32 mouse cellular contexts compared by ENCODE assay signal in genomic region chr3:27839795-27840194, GRCm38 (mm10). TPM values are rescaled to one million over a fixed set of nuclear protein-coding genes. Genes with fewer than 3 reads are reported as not detected.
DNase-seq lines count a peak whose midpoint lies in the region; ATAC-seq and TF ChIP-seq lines count a peak whose summit lies in the region.
"Had no signal": no experiment of that assay in that cellular context is flagged by ENCODE, and none has a peak within 500 bp of the region (broad histone marks: within the 10 kb centered on the region; RNA-seq: fewer than 3 reads in every experiment).

No protein-coding gene starts in this region.

- no peaks in the 10 kb centered on the region for H3K36me3 ChIP-seq in heart, embryonic 13.5 days
- no peaks in the 10 kb centered on the region for H3K36me3 ChIP-seq in liver, embryonic 12.5 days
- H3K36me3 ChIP-seq in stomach, embryonic 16.5 days (ENCODE audit: control insufficient read depth, insufficient read depth, low read length) = no peaks in the 10 kb centered on the region
- H3K36me3 ChIP-seq in stomach, postnatal 0 days (ENCODE audit: control insufficient read depth, insufficient read depth, low read length) = no peaks in the 10 kb centered on the region
- H3K36me3 ChIP-seq in forebrain, embryonic 13.5 days (ENCODE audit: poor library complexity, severe bottlenecking) = no peaks in the 10 kb centered on the region
- H3K36me3 ChIP-seq in forebrain, postnatal 0 days (ENCODE audit: insufficient read depth) = no peaks in the 10 kb centered on the region
- H3K36me3 ChIP-seq: hindbrain, embryonic 15.5 days; kidney, embryonic 15.5 days; limb, embryonic 13.5 days; liver, embryonic 15.5 days; midbrain, embryonic 10.5 days; neural tube, embryonic 13.5 days had no signal

- H3K4me1 ChIP-seq in heart, embryonic 13.5 days = peaks cover 17% of the 10 kb centered on the region
- peaks cover 10% of the 10 kb centered on the region; the same call in 1 of the 2 replicates for H3K4me1 ChIP-seq in liver, embryonic 12.5 days
- no peaks in the 10 kb centered on the region for H3K4me1 ChIP-seq in stomach, embryonic 16.5 days (ENCODE audit: control insufficient read depth, insufficient read depth, low read length)
- no peaks in the 10 kb centered on the region for H3K4me1 ChIP-seq in stomach, postnatal 0 days (replicated peaks; ENCODE audit: control insufficient read depth, insufficient read depth)
- no peaks in the 10 kb centered on the region for H3K4me1 ChIP-seq in forebrain, embryonic 13.5 days
- H3K4me1 ChIP-seq in forebrain, postnatal 0 days (ENCODE audit: insufficient read depth) = no peaks in the 10 kb centered on the region
- H3K4me1 ChIP-seq: hindbrain, embryonic 15.5 days; kidney, embryonic 15.5 days; liver, embryonic 15.5 days; midbrain, embryonic 10.5 days; neural tube, embryonic 13.5 days had no signal

- 0 out of 2 replicates have a peak, but pooled peaks cover 4% of the 10 kb centered on the region for H3K9me3 ChIP-seq in heart, embryonic 13.5 days
- H3K9me3 ChIP-seq in liver, embryonic 12.5 days (replicated peaks) = no peaks in the 10 kb centered on the region
- no peaks in the 10 kb centered on the region for H3K9me3 ChIP-seq in stomach, embryonic 16.5 days (replicated peaks; ENCODE audit: control insufficient read depth, low read length)
- no peaks in the 10 kb centered on the region for H3K9me3 ChIP-seq in stomach, postnatal 0 days (ENCODE audit: control insufficient read depth, low read length)
- no peaks in the 10 kb centered on the region for H3K9me3 ChIP-seq in forebrain, embryonic 13.5 days (replicated peaks)
- no peaks in the 10 kb centered on the region for H3K9me3 ChIP-seq in forebrain, postnatal 0 days (ENCODE audit: low read length)
- H3K9me3 ChIP-seq: hindbrain, embryonic 15.5 days; kidney, embryonic 15.5 days; limb, embryonic 13.5 days; liver, embryonic 15.5 days; midbrain, embryonic 10.5 days; neural tube, embryonic 13.5 days had no signal

- no peak for ATAC-seq in heart, embryonic 13.5 days (ENCODE audit: extremely low read depth, insufficient number of reproducible peaks, low FRiP score, low TSS enrichment)
- ATAC-seq in liver, embryonic 12.5 days = no peak
- ATAC-seq in stomach, embryonic 16.5 days (ENCODE audit: insufficient read depth, low FRiP score) = no peak
- no peak for ATAC-seq in stomach, postnatal 0 days (ENCODE audit: low FRiP score, low TSS enrichment)
- ATAC-seq in forebrain, embryonic 13.5 days = no peak
- no peak for ATAC-seq in forebrain, postnatal 0 days
- ATAC-seq: activated CD4-positive, CD25-positive, alpha-beta regulatory T cell, adult 4 months; midbrain, embryonic 16.5 days had no signal

- no peak overlapping the region for H3K27ac ChIP-seq in heart, embryonic 13.5 days (replicated peaks)
- H3K27ac ChIP-seq in liver, embryonic 12.5 days = no peak overlapping the region
- no peak overlapping the region for H3K27ac ChIP-seq in stomach, embryonic 16.5 days (ENCODE audit: low read length)
- no peak overlapping the region for H3K27ac ChIP-seq in stomach, postnatal 0 days (replicated peaks)
- no peak overlapping the region for H3K27ac ChIP-seq in forebrain, embryonic 13.5 days
- H3K27ac ChIP-seq in forebrain, postnatal 0 days (ENCODE audit: low read depth, low read length) = no peak overlapping the region
- H3K27ac ChIP-seq: hindbrain, embryonic 15.5 days; kidney, embryonic 15.5 days; limb, embryonic 13.5 days; liver, embryonic 15.5 days; midbrain, embryonic 10.5 days; neural tube, embryonic 13.5 days had no signal

- WGBS in heart, embryonic 13.5 days = 29% methylated on average over 3 of the region's 3 CpGs
- 51% methylated on average over 3 of the region's 3 CpGs for WGBS in liver, embryonic 12.5 days (ENCODE audit: insufficient replicate concordance)
- WGBS in stomach, embryonic 16.5 days = 52% methylated on average over 3 of the region's 3 CpGs
- 58% methylated on average over 3 of the region's 3 CpGs for WGBS in stomach, postnatal 0 days
- 77% methylated on average over 3 of the region's 3 CpGs for WGBS in forebrain, embryonic 13.5 days
- WGBS in forebrain, postnatal 0 days = 71% methylated on average over 3 of the region's 3 CpGs

- peak overlapping the region; percentile 33 for H3K4me3 ChIP-seq in heart, embryonic 13.5 days
- H3K4me3 ChIP-seq in liver, embryonic 12.5 days = no peak overlapping the region
- H3K4me3 ChIP-seq in stomach, embryonic 16.5 days (replicated peaks; ENCODE audit: low read length) = no peak overlapping the region
- no peak overlapping the region for H3K4me3 ChIP-seq in stomach, postnatal 0 days (ENCODE audit: low read depth, low read length)
- no peak overlapping the region for H3K4me3 ChIP-seq in forebrain, embryonic 13.5 days
- H3K4me3 ChIP-seq in forebrain, postnatal 0 days (ENCODE audit: low read depth, low read length) = no peak overlapping the region
- H3K4me3 ChIP-seq: hindbrain, embryonic 15.5 days; kidney, embryonic 15.5 days; limb, embryonic 13.5 days; liver, embryonic 15.5 days; midbrain, embryonic 10.5 days; myocyte; neural tube, embryonic 13.5 days had no signal

- no peak for TF ChIP-seq EP300 in stomach, postnatal 0 days (optimal IDR thresholded peaks at IDR 0.05)

- no peak for TF ChIP-seq CTCF in stomach, postnatal 0 days (IDR thresholded peaks at IDR 0.05; ENCODE audit: low read depth)
- TF ChIP-seq CTCF in forebrain, postnatal 0 days (IDR thresholded peaks at IDR 0.05; ENCODE audit: low read depth) = no peak

- peak overlapping the region; percentile 59 for H3K4me2 ChIP-seq in heart, embryonic 13.5 days
- peak overlapping the region; percentile 10; the same call in 1 of the 2 replicates for H3K4me2 ChIP-seq in liver, embryonic 12.5 days
- H3K4me2 ChIP-seq in stomach, embryonic 16.5 days (ENCODE audit: low read depth, low read length) = peak overlapping the region; percentile 9; the same call in 1 of the 2 replicates
- H3K4me2 ChIP-seq in stomach, postnatal 0 days (replicated peaks; ENCODE audit: low read depth) = no peak overlapping the region
- no peak overlapping the region for H3K4me2 ChIP-seq in forebrain, embryonic 13.5 days
- no peak overlapping the region for H3K4me2 ChIP-seq in forebrain, postnatal 0 days (ENCODE audit: low read depth)
- H3K4me2 ChIP-seq: hindbrain, embryonic 15.5 days; kidney, embryonic 15.5 days; limb, embryonic 13.5 days; liver, embryonic 15.5 days; neural tube, embryonic 13.5 days had no signal

- H3K9ac ChIP-seq in heart, embryonic 13.5 days = peak overlapping the region; percentile 64; the same call in 1 of the 2 replicates
- no peak overlapping the region for H3K9ac ChIP-seq in liver, embryonic 12.5 days
- H3K9ac ChIP-seq in stomach, embryonic 16.5 days (ENCODE audit: low read length) = no peak overlapping the region
- H3K9ac ChIP-seq in stomach, postnatal 0 days (ENCODE audit: low read length) = no peak overlapping the region
- no peak overlapping the region for H3K9ac ChIP-seq in forebrain, embryonic 13.5 days
- H3K9ac ChIP-seq in forebrain, postnatal 0 days = no peak overlapping the region
- H3K9ac ChIP-seq: hindbrain, embryonic 15.5 days; kidney, embryonic 15.5 days; limb, embryonic 13.5 days; liver, embryonic 15.5 days; neural tube, embryonic 13.5 days had no signal

- H3K27me3 ChIP-seq in heart, embryonic 13.5 days (replicated peaks) = no peaks in the 10 kb centered on the region
- H3K27me3 ChIP-seq in liver, embryonic 12.5 days (replicated peaks) = no peaks in the 10 kb centered on the region
- H3K27me3 ChIP-seq in stomach, embryonic 16.5 days (ENCODE audit: control insufficient read depth, insufficient read depth, low read length) = no peaks in the 10 kb centered on the region
- H3K27me3 ChIP-seq in stomach, postnatal 0 days (ENCODE audit: control insufficient read depth, insufficient read depth, low read length) = no peaks in the 10 kb centered on the region
- H3K27me3 ChIP-seq in forebrain, embryonic 13.5 days = no peaks in the 10 kb centered on the region
- no peaks in the 10 kb centered on the region for H3K27me3 ChIP-seq in forebrain, postnatal 0 days (ENCODE audit: insufficient read depth, low read length)
- H3K27me3 ChIP-seq: hindbrain, embryonic 15.5 days; kidney, embryonic 15.5 days; limb, embryonic 13.5 days; liver, embryonic 15.5 days; neural tube, embryonic 13.5 days had no signal

- no peak for DNase-seq in heart, adult 9 months (ENCODE audit: low spot score in 2 of 2)
- no peak for DNase-seq in liver
- DNase-seq in stomach, postnatal 0 days (ENCODE audit: low spot score) = no peak
- DNase-seq in forebrain, postnatal 0 days = no peak
- DNase-seq: adrenal gland, adult 8-10 months; cerebellum, adult 11-12 months; cerebellum, postnatal 10 days; gastrocnemius, postnatal 36 days; kidney, adult 11 months; kidney, postnatal 4 days; retina, postnatal 1 day; thymus, adult 18-20 months; thymus, postnatal 36 days had no signal

RNA-seq across cellular contexts. Expression of gene Tmem212, which starts 56.4 kb away (rescaled TPM):
- polyA plus RNA-seq in heart, embryonic 13.5 days (2015; fragmentation: Nextera tagmentation; extraction: Ambion mirVana) = not detected in 2 replicates
- not detected in 2 replicates for polyA plus RNA-seq in liver, embryonic 12.5 days (2016; fragmentation: Nextera tagmentation; extraction: Ambion mirVana)
- not detected in 2 replicates for polyA plus RNA-seq in stomach, embryonic 16.5 days (2015; fragmentation: Nextera tagmentation; extraction: Ambion mirVana)
- polyA plus RNA-seq in stomach, postnatal 0 days (2015; fragmentation: Nextera tagmentation; extraction: Ambion mirVana) = not detected in 2 replicates
- not detected in 2 replicates for polyA plus RNA-seq in forebrain, embryonic 13.5 days (2015; fragmentation: Nextera tagmentation; extraction: Ambion mirVana)
- 2.7 and 4.3 TPM in 2 replicates for total RNA-seq in forebrain, postnatal 0 days (2014; rRNA removed)
- 3.0 and 4.7 TPM in 2 replicates for polyA plus RNA-seq in forebrain, postnatal 0 days (2015; fragmentation: Nextera tagmentation; extraction: Ambion mirVana)
- total RNA-seq: adrenal gland, adult 8-10 months; gastrocnemius, adult 18-20 months; gastrocnemius, postnatal 36 days; hematopoietic stem cell, adult 5-6 weeks; MEL had no signal
- polyA plus RNA-seq: activated CD4-positive, CD25-positive, alpha-beta regulatory T cell, adult 4 months; embryonic facial prominence, embryonic 11.5 days; forebrain, embryonic 11.5 days; hindbrain, embryonic 15.5 days; kidney, embryonic 15.5 days; limb, embryonic 13.5 days; liver, embryonic 15.5 days; midbrain, embryonic 10.5 days; myocyte; neural tube, embryonic 13.5 days; stomach, embryonic 14.5 days had no signal

Comparison
In these comparisons a context has a peak if more than half of its experiments do, and no peak if none do; other contexts are left out.
1. H3K4me2 ChIP-seq: peak in heart, embryonic 13.5 days (single experiment), liver, embryonic 12.5 days (single experiment) and stomach, embryonic 16.5 days (single experiment); none in stomach, postnatal 0 days (single experiment), forebrain, embryonic 13.5 days (single experiment) and forebrain, postnatal 0 days (single experiment).